Mouse (Mus musculus): ENCODE measurements at regions not wholly inside any gene's neighbourhood (a gene's known extent, or its start where the extent isn't known, plus 50 kb on each side); places are given as distances from the start of the nearest gene placed in this dataset.

DNA sequence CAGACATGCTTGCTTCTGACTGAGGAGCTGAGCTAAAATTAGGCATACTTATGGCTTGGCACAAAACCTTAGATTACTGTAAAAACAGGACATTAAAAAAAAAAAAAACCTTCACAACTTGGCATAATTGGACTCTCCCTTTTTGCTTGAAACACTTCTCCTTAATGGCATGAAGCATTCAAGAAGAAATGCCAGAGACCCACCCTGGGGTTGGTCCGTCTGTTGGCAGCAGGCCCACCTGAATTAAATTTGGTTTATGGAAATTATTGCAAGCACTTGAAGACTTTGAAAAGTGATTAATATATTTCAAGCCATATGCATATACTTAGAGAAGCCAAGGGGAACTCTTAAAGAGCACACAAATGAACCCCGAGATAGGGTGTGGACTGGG lies 146.8 kb upstream of the Foxq1 start:
- 64% methylated on average over 2 of the region's 2 CpGs for WGBS
- Histone ChIP-seq H3K27me3 (no peaks in the 10 kb centered on the region), H3K4me2 (no peak overlapping the region), H3K4me3 (replicated peaks) (no peak overlapping the region), H3K27ac (no peak overlapping the region), H3K36me3 (no peaks in the 10 kb centered on the region), H3K9me3 (no peaks in the 10 kb centered on the region), H3K9ac (replicated peaks) (no peak overlapping the region), H3K4me1 (replicated peaks) (no peaks in the 10 kb centered on the region)
- ATAC-seq (ENCODE audit: insufficient number of reproducible peaks, insufficient read depth, low FRiP score, low TSS enrichment, low read depth) = no peak

GRCm38 (mm10) chr13:31421556-31421955 lies 134.4 kb upstream of the Foxq1 start:
- Histone ChIP-seq H3K4me2 (no peak overlapping the region), H3K27ac (no peak overlapping the region), H3K27me3 (no peaks in the 10 kb centered on the region), H3K9me3 (no peaks in the 10 kb centered on the region), H3K9ac (replicated peaks) (no peak overlapping the region), H3K4me3 (replicated peaks) (no peak overlapping the region), H3K4me1 (replicated peaks) (no peaks in the 10 kb centered on the region), H3K36me3 (no peaks in the 10 kb centered on the region)
- 93% methylated on average over 5 of the region's 5 CpGs for WGBS
- no peak for ATAC-seq (ENCODE audit: insufficient number of reproducible peaks, insufficient read depth, low FRiP score, low TSS enrichment, low read depth)

- H3K9ac ChIP-seq (replicated peaks) = no peak overlapping the region
- H3K4me3 ChIP-seq (replicated peaks) = no peak overlapping the region
- WGBS = 65% methylated on average over 3 of the region's 3 CpGs
- ATAC-seq (ENCODE audit: insufficient number of reproducible peaks, insufficient read depth, low FRiP score, low TSS enrichment, low read depth) = no peak
- no peak overlapping the region for H3K27ac ChIP-seq
- no peak overlapping the region for H3K4me2 ChIP-seq
- no peaks in the 10 kb centered on the region for H3K4me1 ChIP-seq (replicated peaks)
- no peaks in the 10 kb centered on the region for H3K9me3 ChIP-seq
- H3K27me3 ChIP-seq = no peaks in the 10 kb centered on the region
- H3K36me3 ChIP-seq = no peaks in the 10 kb centered on the region
Measured at GRCm38 (mm10) chr13:31423599-31423998, 132.3 kb upstream of the Foxq1 start.

DNA sequence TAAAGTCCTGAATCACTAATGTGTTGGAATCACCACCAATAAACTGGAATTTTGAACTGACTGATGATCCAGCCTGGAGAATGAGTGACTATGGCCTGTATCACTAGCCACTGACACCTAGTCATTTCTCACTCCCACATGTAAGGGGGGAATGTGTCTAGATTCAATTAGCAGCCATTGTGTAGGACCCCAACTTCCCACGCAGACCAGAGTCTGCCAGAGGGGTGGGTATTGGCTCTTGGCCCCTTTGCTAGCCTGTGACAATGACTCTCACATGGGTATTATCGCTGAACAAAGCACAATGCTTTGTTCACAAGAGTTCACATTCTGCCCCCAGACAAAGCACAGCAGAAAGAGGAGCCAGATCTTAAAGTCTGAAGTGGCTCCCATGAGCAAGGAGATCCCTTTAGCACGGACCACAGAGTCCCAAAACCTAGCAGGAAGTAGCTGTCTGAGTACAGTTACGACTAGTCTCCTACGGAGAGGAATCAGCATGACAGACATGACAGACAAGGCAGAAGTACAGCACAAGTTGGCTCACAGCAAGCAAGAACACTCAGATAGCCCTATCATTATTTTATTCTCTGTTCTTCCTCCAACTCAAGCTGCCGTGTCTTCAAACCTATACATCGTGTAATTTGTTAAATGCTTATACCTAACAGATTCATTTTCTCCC lies 130.0 kb upstream of the Foxq1 start:
- Histone ChIP-seq H3K27me3 (peaks cover 3% of the 10 kb centered on the region; the same call in 1 of the 2 replicates), H3K9ac (replicated peaks) (no peak overlapping the region), H3K4me1 (replicated peaks) (no peaks in the 10 kb centered on the region), H3K9me3 (no peaks in the 10 kb centered on the region), H3K4me2 (no peak overlapping the region), H3K36me3 (no peaks in the 10 kb centered on the region), H3K4me3 (replicated peaks) (no peak overlapping the region), H3K27ac (no peak overlapping the region)
- WGBS = 79% methylated on average over 7 of the region's 7 CpGs
- no peak for ATAC-seq (ENCODE audit: insufficient number of reproducible peaks, insufficient read depth, low FRiP score, low TSS enrichment, low read depth)

DNA sequence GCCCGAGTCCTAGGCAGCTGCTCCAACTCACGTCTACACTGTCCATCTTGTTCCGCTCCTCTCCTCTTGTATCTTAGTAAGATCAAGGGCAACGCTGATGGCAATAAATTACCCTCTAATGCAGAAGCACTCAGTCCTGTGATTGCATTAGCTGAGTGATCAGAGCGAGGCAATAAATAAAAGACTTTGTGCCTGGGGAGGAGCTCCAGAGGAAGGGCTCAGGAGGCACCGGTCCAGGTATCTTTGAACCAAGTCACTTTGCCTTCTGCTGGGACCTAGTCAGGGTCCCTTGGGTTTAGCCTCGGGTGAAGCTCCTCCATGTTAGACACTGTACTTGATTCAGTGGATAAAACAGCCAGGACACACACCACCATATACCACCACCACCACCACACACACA lies 119.5 kb upstream of the Foxq1 start:
- no peaks in the 10 kb centered on the region for H3K36me3 ChIP-seq
- no peaks in the 10 kb centered on the region for H3K4me1 ChIP-seq (replicated peaks)
- 55% methylated on average over 7 of the region's 7 CpGs for WGBS
- no peaks in the 10 kb centered on the region for H3K9me3 ChIP-seq
- H3K9ac ChIP-seq (replicated peaks) = no peak overlapping the region
- no peak for ATAC-seq (ENCODE audit: insufficient number of reproducible peaks, insufficient read depth, low FRiP score, low TSS enrichment, low read depth)
- H3K27ac ChIP-seq = no peak overlapping the region
- H3K4me3 ChIP-seq (replicated peaks) = no peak overlapping the region
- no peak overlapping the region for H3K4me2 ChIP-seq
- H3K27me3 ChIP-seq = no peaks in the 10 kb centered on the region

- Histone ChIP-seq H3K9ac (replicated peaks) (no peak overlapping the region), H3K36me3 (no peaks in the 10 kb centered on the region)
- 69% methylated on average over 9 of the region's 9 CpGs for WGBS
Measured at GRCm38 (mm10) chr13:31439761-31440627, 115.9 kb upstream of the Foxq1 start.

DNA sequence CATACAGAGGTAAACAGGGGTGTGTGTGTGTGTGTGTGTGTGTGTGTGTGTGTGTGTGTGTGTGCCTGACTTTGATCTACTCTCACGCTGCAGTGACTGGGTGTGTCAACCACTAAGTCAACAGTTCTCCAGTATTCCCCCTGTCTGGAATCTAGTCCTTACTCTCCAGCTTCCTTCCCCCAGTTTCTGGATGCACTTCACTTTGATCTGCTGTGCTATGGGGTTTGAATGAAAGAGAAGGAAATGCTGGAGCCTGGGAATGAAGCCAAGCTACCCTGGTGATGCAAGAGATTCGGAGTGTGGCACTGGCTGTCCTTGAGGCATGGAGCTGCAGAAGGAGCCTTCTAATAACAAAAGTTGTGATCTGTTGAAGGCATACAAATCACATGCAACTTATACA lies 97.1 kb upstream of the Foxq1 start:
- no peaks in the 10 kb centered on the region for H3K36me3 ChIP-seq
- H3K27me3 ChIP-seq = no peaks in the 10 kb centered on the region
- no peak for ATAC-seq (ENCODE audit: insufficient number of reproducible peaks, insufficient read depth, low FRiP score, low TSS enrichment, low read depth)
- no peak overlapping the region for H3K4me3 ChIP-seq (replicated peaks)
- H3K4me1 ChIP-seq (replicated peaks) = no peaks in the 10 kb centered on the region
- 78% methylated on average over 2 of the region's 2 CpGs for WGBS
- H3K27ac ChIP-seq = no peak overlapping the region
- no peak overlapping the region for H3K4me2 ChIP-seq
- no peak overlapping the region for H3K9ac ChIP-seq (replicated peaks)
- no peaks in the 10 kb centered on the region for H3K9me3 ChIP-seq

More at GRCm38 (mm10) chr13:31439761-31440627, 115.9 kb upstream of the Foxq1 start:
- Histone ChIP-seq H3K27me3 (no peaks in the 10 kb centered on the region), H3K27ac (no peak overlapping the region), H3K4me3 (replicated peaks) (no peak overlapping the region), H3K4me2 (no peak overlapping the region), H3K9me3 (no peaks in the 10 kb centered on the region), H3K4me1 (replicated peaks) (no peaks in the 10 kb centered on the region)
- no peak for ATAC-seq (ENCODE audit: insufficient number of reproducible peaks, insufficient read depth, low FRiP score, low TSS enrichment, low read depth)

DNA sequence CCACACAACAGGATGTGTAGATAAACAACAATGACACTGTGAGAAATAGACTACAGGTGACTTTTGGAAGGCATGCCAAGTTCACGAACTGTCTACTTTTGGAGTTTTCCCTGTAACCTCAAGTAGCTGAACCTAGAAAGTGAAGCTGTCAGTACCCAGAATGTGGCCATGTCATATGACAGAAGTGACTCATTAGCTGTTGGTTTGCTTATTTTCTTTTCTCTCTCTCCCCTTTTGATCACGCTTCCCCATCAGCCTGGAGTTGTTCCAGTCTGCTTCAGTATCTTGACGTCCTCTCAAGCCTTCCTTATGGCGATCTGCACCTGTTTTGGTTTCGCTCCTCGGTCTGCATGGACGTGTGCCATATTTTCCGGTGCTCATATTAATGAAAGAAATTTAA lies 90.8 kb upstream of the Foxq1 start:
- H3K9ac ChIP-seq (replicated peaks) = no peak overlapping the region
- WGBS = 87% methylated on average over 8 of the region's 8 CpGs
- H3K4me2 ChIP-seq = no peak overlapping the region
- H3K27me3 ChIP-seq = no peaks in the 10 kb centered on the region
- H3K4me1 ChIP-seq (replicated peaks) = no peaks in the 10 kb centered on the region
- ATAC-seq (ENCODE audit: insufficient number of reproducible peaks, insufficient read depth, low FRiP score, low TSS enrichment, low read depth) = no peak
- H3K4me3 ChIP-seq (replicated peaks) = no peak overlapping the region
- H3K27ac ChIP-seq = no peak overlapping the region
- no peaks in the 10 kb centered on the region for H3K9me3 ChIP-seq
- H3K36me3 ChIP-seq = no peaks in the 10 kb centered on the region

GRCm38 (mm10) chr13:31465711-31466110 lies 90.2 kb upstream of the Foxq1 start:
- H3K9ac ChIP-seq (replicated peaks) = no peak overlapping the region
- no peak overlapping the region for H3K4me2 ChIP-seq
- H3K4me3 ChIP-seq (replicated peaks) = no peak overlapping the region
- H3K4me1 ChIP-seq (replicated peaks) = no peaks in the 10 kb centered on the region
- H3K9me3 ChIP-seq = no peaks in the 10 kb centered on the region
- H3K36me3 ChIP-seq = no peaks in the 10 kb centered on the region
- H3K27me3 ChIP-seq = no peaks in the 10 kb centered on the region
- WGBS = 83% methylated on average over 4 of the region's 4 CpGs
- no peak for ATAC-seq (ENCODE audit: insufficient number of reproducible peaks, insufficient read depth, low FRiP score, low TSS enrichment, low read depth)
- no peak overlapping the region for H3K27ac ChIP-seq

- ATAC-seq (ENCODE audit: insufficient number of reproducible peaks, insufficient read depth, low FRiP score, low TSS enrichment, low read depth) = no peak
- no peaks in the 10 kb centered on the region for H3K27me3 ChIP-seq
- 86% methylated on average over 3 of the region's 3 CpGs for WGBS
- H3K9ac ChIP-seq (replicated peaks) = no peak overlapping the region
- no peak overlapping the region for H3K4me2 ChIP-seq
- H3K9me3 ChIP-seq = no peaks in the 10 kb centered on the region
- no peaks in the 10 kb centered on the region; the same call in 1 of the 2 replicates for H3K4me1 ChIP-seq (replicated peaks)
- no peak overlapping the region for H3K4me3 ChIP-seq (replicated peaks)
- no peaks in the 10 kb centered on the region for H3K36me3 ChIP-seq
- no peak overlapping the region for H3K27ac ChIP-seq
Measured at GRCm38 (mm10) chr13:31468131-31468530, 87.8 kb upstream of the Foxq1 start.

- no peak overlapping the region for H3K9ac ChIP-seq (replicated peaks)
- H3K4me3 ChIP-seq (replicated peaks) = no peak overlapping the region
- 68% methylated on average over 3 of the region's 3 CpGs for WGBS
- H3K4me2 ChIP-seq = no peak overlapping the region
- no peak for ATAC-seq (ENCODE audit: insufficient number of reproducible peaks, insufficient read depth, low FRiP score, low TSS enrichment, low read depth)
- H3K4me1 ChIP-seq (replicated peaks) = no peaks in the 10 kb centered on the region; the same call in 1 of the 2 replicates
- no peak overlapping the region for H3K27ac ChIP-seq
- H3K9me3 ChIP-seq = no peaks in the 10 kb centered on the region
- H3K27me3 ChIP-seq = no peaks in the 10 kb centered on the region
- H3K36me3 ChIP-seq = no peaks in the 10 kb centered on the region
Measured at GRCm38 (mm10) chr13:31468983-31469382, 87.0 kb upstream of the Foxq1 start.
